Mouse (Mus musculus) retina, postnatal 1 day (tissue): ENCODE measurements around the gene Asgr2.
"Not testable (repeated sequence)": the region's sequence is repeated elsewhere in the genome, so short reads cannot be mapped to it uniquely, and the experiment has no call there.

Experiments used
- DNase-seq: peaks from one replicate; pipeline ENCODE4 v3.0.0-alpha.2; 2012

The Asgr2 gene

DNA sequence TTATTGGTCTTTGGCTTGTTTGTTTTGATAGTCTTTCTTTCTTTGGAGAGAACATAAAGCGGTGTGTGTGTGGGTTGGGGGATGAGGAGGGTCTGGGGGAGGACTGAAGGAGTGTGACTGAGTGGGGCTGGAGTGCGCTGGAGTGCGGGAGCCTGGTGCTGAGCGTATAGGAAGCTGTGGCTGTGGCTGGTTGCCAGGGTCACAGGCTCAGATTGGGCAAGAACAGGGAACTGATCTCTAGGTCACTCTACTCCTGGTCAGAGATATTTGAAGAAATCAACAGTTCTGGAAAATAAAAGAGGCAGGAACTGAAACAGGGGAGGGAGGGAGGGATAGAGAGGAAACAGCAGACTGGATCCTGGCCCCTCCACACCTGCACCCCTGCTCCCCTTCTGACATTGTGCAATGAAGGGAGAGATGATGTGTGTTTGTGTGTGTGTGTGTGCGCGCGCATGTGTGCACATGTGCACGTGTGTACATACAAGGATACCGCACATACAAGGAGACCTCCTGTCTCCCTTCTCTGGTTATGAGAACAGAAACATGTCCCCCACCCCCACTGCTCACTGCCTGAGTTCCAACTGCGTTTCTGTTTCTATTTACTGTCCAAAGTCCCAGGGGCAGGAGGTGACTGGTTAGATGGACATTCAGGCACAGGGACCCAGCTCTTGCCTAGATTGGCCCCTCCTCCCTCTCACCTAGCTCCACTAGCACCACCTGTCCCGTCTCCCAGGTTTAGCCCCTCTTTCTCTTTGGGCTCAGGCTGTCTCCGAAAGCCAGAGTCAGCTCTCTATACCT is at the start of gene Asgr2:
TSS of gene Asgr2 (plus strand) at position 659 of the 798 bp plus-strand sequence.
- DNase-seq: no peak

- DNase-seq: no peak
These were observed 48.8 kb upstream of the Asgr2 start for GRCm38 (mm10) chr11:70043665-70044064.

- DNase-seq: peak; percentile 15
These were observed 47.0 kb upstream of the Asgr2 start for GRCm38 (mm10) chr11:70045435-70045834.

- DNase-seq: no peak
These were observed 43.1 kb upstream of the Asgr2 start for GRCm38 (mm10) chr11:70049366-70049765.

GRCm38 (mm10) chr11:70049816-70050215 is 42.6 kb upstream of the Asgr2 start:
- no peak for DNase-seq

DNA sequence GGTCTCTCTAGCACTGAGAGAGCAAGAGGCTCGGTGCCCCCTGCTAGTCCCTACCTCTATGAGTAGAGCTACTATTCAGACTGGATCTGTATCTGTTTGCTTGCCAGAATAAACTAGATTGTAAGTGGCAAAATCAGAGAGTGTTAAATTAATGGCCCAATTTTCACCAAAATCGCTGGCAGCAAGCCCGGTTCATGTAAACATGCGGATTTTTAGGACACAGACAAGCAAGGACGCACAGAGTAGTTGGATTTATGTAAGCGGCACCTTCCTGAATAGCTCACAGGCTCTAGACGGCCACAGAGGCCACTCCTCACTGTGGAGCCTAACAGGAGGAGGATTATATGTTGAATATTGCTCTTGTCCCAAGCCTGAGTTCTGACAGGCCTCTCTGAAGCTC is 39.3 kb upstream of the Asgr2 start:
- no peak for DNase-seq

- DNase-seq: no peak
These were observed 38.4 kb upstream of the Asgr2 start, which contains the start of gene Asgr1 for GRCm38 (mm10) chr11:70053898-70054570. Asgr1 (plus strand) TSS chr11:70054085.

- DNase-seq: peak; percentile 76
These were observed 36.7 kb upstream of the Asgr2 start for GRCm38 (mm10) chr11:70055618-70056214.

- no peak for DNase-seq
These were observed 34.6 kb upstream of the Asgr2 start for GRCm38 (mm10) chr11:70057805-70058204.

DNA sequence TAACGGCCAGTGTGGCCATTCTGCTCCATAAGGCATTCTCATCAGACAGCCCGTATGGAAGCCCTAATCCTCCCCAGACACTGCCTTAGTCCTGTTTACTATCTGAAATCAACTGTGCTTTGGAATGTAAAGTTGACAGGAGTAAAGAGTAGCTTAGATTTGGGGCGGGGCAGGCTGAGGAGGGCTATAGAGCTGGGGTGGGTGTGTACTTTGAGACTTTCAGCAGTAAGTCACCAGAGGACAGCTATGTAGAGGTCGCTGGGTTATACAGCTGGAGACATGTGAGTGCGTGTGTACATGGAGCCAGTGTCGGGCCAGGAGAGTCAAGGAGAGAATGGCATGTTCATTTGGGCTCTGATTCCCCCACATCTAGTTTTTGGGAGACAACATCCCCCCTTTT is 32.5 kb upstream of the Asgr2 start:
- DNase-seq: no peak

DNA sequence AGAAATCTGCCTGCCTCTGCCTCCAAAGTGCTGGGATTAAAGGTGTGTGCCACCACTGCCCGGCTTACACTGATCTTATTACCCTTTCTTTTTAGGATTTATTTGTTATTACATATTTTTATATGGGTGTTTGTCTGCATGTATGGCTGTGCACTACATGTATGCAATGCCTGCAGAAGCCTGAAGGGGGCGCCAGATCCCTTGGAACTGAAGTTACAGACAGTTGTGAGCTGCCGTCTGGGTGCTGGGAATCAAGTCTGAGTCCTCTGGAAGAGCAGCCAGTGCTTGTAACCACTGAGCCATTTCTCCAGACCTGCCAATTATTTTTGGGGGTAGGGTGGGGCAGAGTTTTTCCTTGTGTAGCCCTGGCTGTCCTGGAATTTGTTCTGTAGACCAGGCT is 29.4 kb upstream of the Asgr2 start:
- no peak for DNase-seq

DNA sequence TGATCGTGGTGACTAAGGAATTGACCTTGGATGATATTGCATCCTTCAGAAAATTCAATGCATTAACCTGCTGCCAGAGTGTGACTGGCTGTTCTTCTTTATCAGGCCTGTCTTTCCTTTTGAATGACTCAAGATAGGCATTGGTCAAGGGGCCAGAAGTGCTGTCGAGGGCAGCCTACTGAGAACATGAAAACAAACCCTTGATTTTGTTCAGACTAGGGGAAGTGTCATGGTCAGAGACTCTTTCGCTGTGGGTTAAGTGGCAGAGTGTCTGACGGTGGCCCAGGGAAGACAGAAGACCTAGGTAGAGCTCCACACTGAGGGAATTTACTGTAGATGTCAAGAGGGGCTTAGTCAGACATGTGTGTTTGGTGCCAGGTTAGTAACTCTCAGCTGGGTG is 25.7 kb upstream of the Asgr2 start:
- no peak for DNase-seq

GRCm38 (mm10) chr11:70068245-70068644 is 24.2 kb upstream of the Asgr2 start:
- no peak for DNase-seq

GRCm38 (mm10) chr11:70070057-70070456 is 22.4 kb upstream of the Asgr2 start:
- no peak for DNase-seq

DNA sequence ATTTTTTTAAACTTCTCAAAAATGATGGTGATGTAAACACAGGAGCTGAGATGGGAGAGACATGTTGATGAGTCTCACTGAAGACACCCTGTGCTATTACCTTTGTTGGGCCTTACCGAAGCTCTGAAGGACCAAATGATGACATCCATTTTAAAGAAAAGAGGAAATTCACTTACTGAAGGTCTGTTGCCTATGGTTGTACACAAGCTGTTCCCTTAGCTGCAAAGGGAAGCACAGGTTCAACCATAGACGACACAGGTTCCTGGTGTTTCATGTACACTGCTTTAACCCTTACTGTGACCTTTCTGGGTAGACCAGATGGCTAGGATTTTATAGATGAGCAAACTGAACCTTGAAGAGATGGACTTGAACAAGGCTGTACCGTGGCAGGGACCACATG is 21.8 kb upstream of the Asgr2 start:
- DNase-seq: not testable (repeated sequence)

- DNase-seq: peak; percentile 77
These were observed 17.9 kb upstream of the Asgr2 start for GRCm38 (mm10) chr11:70074379-70075071.

- no peak for DNase-seq
These were observed 16.9 kb upstream of the Asgr2 start for GRCm38 (mm10) chr11:70075581-70075980.

DNA sequence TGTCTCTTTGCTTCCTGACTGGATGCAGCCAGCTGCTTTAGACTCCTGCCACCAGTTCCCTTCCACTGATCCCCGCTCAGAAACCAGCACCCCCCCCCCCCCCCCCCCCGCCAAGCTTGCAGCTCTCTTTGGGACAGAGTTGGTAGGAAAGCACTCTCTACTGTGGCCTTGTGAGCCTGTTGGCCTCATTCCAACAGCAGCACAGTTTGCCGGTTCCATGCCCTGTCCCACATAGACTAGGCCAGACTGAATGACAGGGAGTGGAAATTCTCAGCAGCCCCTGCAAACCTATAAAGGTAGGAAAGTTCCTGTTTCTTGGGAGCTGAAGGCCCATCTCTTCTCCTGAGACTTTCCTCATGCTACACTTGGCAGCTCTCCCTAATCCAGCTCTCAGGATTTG is 15.0 kb upstream of the Asgr2 start:
- no peak for DNase-seq

- no peak for DNase-seq
These were observed 13.3 kb upstream of the Asgr2 start for GRCm38 (mm10) chr11:70079175-70079574.

DNA sequence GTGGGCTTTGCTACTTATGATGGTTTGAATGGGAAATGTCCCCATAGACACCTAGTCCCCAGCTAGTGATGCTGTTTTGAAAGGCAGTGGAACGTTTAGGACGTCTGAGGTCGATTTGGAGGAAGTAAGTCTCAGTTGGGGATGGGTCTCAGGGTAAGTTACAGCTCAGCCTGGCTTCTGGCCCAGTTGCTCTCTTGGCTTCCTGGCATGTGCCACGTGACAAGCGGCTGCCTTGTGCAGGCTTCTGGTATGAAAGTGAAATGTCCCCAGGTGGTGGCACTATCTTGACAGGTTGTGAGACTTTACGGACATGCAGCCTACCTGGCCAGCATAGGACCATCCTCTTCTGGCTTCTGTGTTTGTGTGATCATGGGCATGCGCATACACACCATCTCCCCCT is 12.5 kb upstream of the Asgr2 start:
- DNase-seq: no peak

- DNase-seq: peak; percentile 71
These were observed 11.4 kb upstream of the Asgr2 start for GRCm38 (mm10) chr11:70080803-70081590.

- DNase-seq: no peak
These were observed 7.9 kb upstream of the Asgr2 start for GRCm38 (mm10) chr11:70084563-70084962.
